Mouse (Mus musculus) heart, embryonic 15.5 days (tissue): ENCODE measurements around the gene Mob1a. TPM values are rescaled to one million over a fixed set of nuclear protein-coding genes. Genes with fewer than 3 reads are reported as not detected.

Source experiments
- polyA plus RNA-seq: library from polyadenylated mRNA; unstranded; fragments of >200 nt; fragmentation: Nextera tagmentation; extraction: Ambion mirVana; gene quantifications from 2 replicates; pipeline ENCODE4 v1.2.1, GENCODE M21; 2015

The Mob1a gene
- polyA plus RNA-seq, 1 experiment from 2014 or later, result 28.1 TPM

Other genes with a start within 250 kb of the Mob1a start
- 13.8 and 18.6 TPM in 2 replicates for gene Pcgf1, start 248.1 kb upstream of the Mob1a start, polyA plus RNA-seq
- gene Lbx2, start 239.6 kb upstream of the Mob1a start, polyA plus RNA-seq, result 0.42 and 0.48 TPM in 2 replicates
- 2.3 and 2.4 TPM in 2 replicates for gene Ccdc142, start 224.4 kb upstream of the Mob1a start, polyA plus RNA-seq
- 1.9 and 2.6 TPM in 2 replicates for gene Gm42688, start 224.4 kb upstream of the Mob1a start, polyA plus RNA-seq
- gene Mrpl53, start 217.0 kb upstream of the Mob1a start, polyA plus RNA-seq, result 136 and 164 TPM in 2 replicates
- gene Mogs, start 210.5 kb upstream of the Mob1a start, polyA plus RNA-seq, result 17.6 and 27.8 TPM in 2 replicates
- 81.9 and 99.5 TPM in 2 replicates for gene Wbp1, start 204.5 kb upstream of the Mob1a start, polyA plus RNA-seq
- 7.4 and 9.2 TPM in 2 replicates for gene Ino80b, start 200.6 kb upstream of the Mob1a start, polyA plus RNA-seq
- 19.3 and 26.2 TPM in 2 replicates for gene Rtkn, start 190.6 kb upstream of the Mob1a start, polyA plus RNA-seq
- gene Wdr54, start 169.6 kb upstream of the Mob1a start, polyA plus RNA-seq, result 3.4 and 4.3 TPM in 2 replicates
- 0.91 and 1.6 TPM in 2 replicates for gene 1700003E16Rik, start 169.6 kb upstream of the Mob1a start, polyA plus RNA-seq
- 60.3 and 82.8 TPM in 2 replicates for gene Dctn1, start 160.1 kb upstream of the Mob1a start, polyA plus RNA-seq
- 0.22 and 0.28 TPM in 2 replicates for gene Slc4a5, start 106.2 kb upstream of the Mob1a start, polyA plus RNA-seq
- 21.0 and 24.1 TPM in 2 replicates for gene Mthfd2, start 108 bp upstream of the Mob1a start, polyA plus RNA-seq
- 220 and 294 TPM in 2 replicates for gene Bola3, start 23.1 kb downstream of the Mob1a start, polyA plus RNA-seq
- 26.2 and 37.5 TPM in 2 replicates for gene Tet3, start 133.1 kb downstream of the Mob1a start, polyA plus RNA-seq
- gene Dguok, start 181.0 kb downstream of the Mob1a start, polyA plus RNA-seq, result 48.2 and 61.0 TPM in 2 replicates
- 17.5 and 41.6 TPM in 2 replicates for gene Actg2, start 210.2 kb downstream of the Mob1a start, polyA plus RNA-seq
- gene Stambp, start 246.7 kb downstream of the Mob1a start, polyA plus RNA-seq, result 22.0 and 23.6 TPM in 2 replicates